Mouse (Mus musculus) midbrain, embryonic 11.5 days (tissue): ENCODE data around the gene Fam178b. TPM values are rescaled to one million over a fixed set of nuclear protein-coding genes. Genes with fewer than 3 reads are reported as not detected.

ENCODE experiments used
- ATAC-seq: fragments of 200-750 bp; cut with Nextera tagmentation; 2 replicates; pipeline ENCODE4 v1.8.0; 2017; ENCODE audit warnings: moderate TSS enrichment, moderate library complexity; ENCODE audit not compliant: low FRiP score
- DNase-seq: peaks from one replicate; pipeline ENCODE4 v3.0.0; 2015; ENCODE audit warnings: low spot score; ENCODE audit errors: missing footprints
- H3K27ac ChIP-seq: fragments of 300-500 bp; sonication (generic); 2 replicates; pipeline ENCODE4 v1.5.1; 2014; ENCODE audit warnings: low read depth, low read length
- H3K27me3 ChIP-seq: fragments of 300-500 bp; sonication (generic); 2 replicates; pipeline ENCODE4 v1.6.1; 2014; ENCODE audit warnings: mild to moderate bottlenecking, low read length, moderate library complexity, mixed read lengths; ENCODE audit not compliant: control insufficient read depth, insufficient read depth
- H3K36me3 ChIP-seq: fragments of 300-500 bp; sonication (generic); 2 replicates; pipeline ENCODE4 v1.6.1; 2014; ENCODE audit warnings: mild to moderate bottlenecking, low read length, moderate library complexity, mixed read lengths; ENCODE audit not compliant: control insufficient read depth, insufficient read depth
- H3K4me1 ChIP-seq: fragments of 300-500 bp; sonication (generic); 2 replicates; pipeline ENCODE4 v1.6.1; 2014; ENCODE audit warnings: low read length; ENCODE audit not compliant: control insufficient read depth, insufficient read depth
- H3K4me2 ChIP-seq: fragments of 300-500 bp; sonication (generic); 2 replicates; pipeline ENCODE4 v1.6.1; 2014; ENCODE audit warnings: mild to moderate bottlenecking, moderate library complexity
- H3K4me3 ChIP-seq: fragments of 300-500 bp; sonication (generic); 2 replicates; pipeline ENCODE4 v1.5.1; 2014; ENCODE audit warnings: low read depth, low read length
- H3K9ac ChIP-seq: fragments of 300-500 bp; sonication (generic); 2 replicates; pipeline ENCODE4 v1.6.1; 2014; ENCODE audit warnings: low read length
- H3K9me3 ChIP-seq: fragments of 300-500 bp; sonication (generic); 2 replicates; pipeline ENCODE4 v1.6.1; 2016; ENCODE audit warnings: low read length; ENCODE audit not compliant: control insufficient read depth
- WGBS: fragments of 180-500 bp; shearing (Covaris S2); extraction: QIAGEN DNeasy Blood & Tissue Kit; methylation state at CpG from one replicate; pipeline ENCODE4 v1.1.7; 2014; 5-methylcytosine and 5-hydroxymethylcytosine counted together
- polyA plus RNA-seq: library from polyadenylated mRNA; unstranded; fragments of >200 nt; fragmentation: Nextera tagmentation; extraction: Ambion mirVana; gene quantifications from 2 replicates; pipeline ENCODE4 v1.2.1, GENCODE M21; 2014

Fam178b gene
- polyA plus RNA-seq, 1 experiment from 2014 or later, result 0.16 TPM

DNA sequence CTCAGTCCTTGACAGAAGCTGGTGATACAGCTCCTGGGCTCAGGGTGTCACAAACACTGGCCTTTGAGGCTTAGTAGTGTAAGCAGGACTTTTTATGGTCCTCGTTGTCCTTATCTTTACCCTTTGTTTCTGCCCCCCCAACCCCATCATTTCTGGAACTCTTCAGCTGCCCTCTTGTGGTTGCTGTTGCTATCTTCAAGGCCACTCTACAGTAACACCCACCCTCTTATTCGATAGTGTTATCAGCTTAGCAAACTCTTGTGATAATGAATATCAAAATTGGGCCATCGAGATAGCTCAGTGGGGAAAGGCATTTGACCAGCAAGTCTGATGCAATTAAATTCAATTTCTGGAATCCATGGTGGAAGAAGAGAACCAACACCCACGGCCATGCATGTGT is 18.5 kb downstream of the Fam178b start:
- H3K9ac ChIP-seq, result no peak overlapping the region
- H3K4me2 ChIP-seq, result no peak overlapping the region
- 81% methylated on average over 4 of the region's 4 CpGs for WGBS
- H3K9me3 ChIP-seq, result no peaks in the 10 kb centered on the region
- no peaks in the 10 kb centered on the region for H3K4me1 ChIP-seq
- no peak for DNase-seq
- H3K4me3 ChIP-seq, result no peak overlapping the region
- ATAC-seq, result no peak
- no peak overlapping the region for H3K27ac ChIP-seq
- no peaks in the 10 kb centered on the region for H3K27me3 ChIP-seq
- no peaks in the 10 kb centered on the region for H3K36me3 ChIP-seq

DNA sequence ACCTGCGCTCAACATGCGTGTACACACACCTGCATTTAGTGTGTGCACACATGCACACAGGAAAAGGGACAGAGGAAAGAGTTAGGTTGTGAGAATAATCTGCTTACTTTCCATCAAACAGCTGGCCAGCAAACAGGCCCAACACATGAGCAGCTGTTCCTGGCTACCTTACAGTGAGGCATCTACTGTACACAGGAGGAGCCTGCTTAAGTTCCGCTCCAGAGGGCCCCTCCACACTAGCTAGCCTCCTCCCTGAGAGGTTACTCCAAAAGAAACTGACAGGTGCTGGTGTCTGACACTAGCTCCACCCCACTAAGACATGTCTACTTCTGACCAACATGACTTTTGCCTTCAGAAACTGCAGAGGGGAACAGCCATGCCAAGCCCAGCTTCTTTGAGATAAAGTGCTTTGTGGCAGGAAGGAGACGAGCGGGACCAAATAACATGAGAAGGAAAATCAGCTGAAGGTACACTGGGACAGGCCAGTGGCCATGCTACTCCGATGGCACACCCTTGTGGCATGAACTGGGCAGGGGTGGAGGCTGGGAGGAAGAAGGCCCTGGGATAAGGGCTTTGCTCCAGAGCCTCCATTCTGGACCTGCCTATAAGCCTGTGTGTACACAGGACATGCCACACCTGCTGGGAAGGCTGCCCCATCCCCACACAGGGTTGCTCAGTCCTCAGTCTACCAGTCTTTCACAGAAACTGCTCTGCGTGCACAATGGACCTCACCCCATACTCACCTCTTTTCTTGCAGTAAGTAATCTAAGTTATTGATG is 24.2 kb downstream of the Fam178b start:
- Histone ChIP-seq H3K27ac (no peak overlapping the region), H3K9ac (no peak overlapping the region), H3K4me1 (no peaks in the 10 kb centered on the region), H3K9me3 (no peaks in the 10 kb centered on the region), H3K4me3 (no peak overlapping the region), H3K36me3 (no peaks in the 10 kb centered on the region), H3K27me3 (no peaks in the 10 kb centered on the region), H3K4me2 (no peak overlapping the region)
- WGBS, result 89% methylated on average over 7 of the region's 7 CpGs
- no peak for ATAC-seq
- no peak for DNase-seq

DNA sequence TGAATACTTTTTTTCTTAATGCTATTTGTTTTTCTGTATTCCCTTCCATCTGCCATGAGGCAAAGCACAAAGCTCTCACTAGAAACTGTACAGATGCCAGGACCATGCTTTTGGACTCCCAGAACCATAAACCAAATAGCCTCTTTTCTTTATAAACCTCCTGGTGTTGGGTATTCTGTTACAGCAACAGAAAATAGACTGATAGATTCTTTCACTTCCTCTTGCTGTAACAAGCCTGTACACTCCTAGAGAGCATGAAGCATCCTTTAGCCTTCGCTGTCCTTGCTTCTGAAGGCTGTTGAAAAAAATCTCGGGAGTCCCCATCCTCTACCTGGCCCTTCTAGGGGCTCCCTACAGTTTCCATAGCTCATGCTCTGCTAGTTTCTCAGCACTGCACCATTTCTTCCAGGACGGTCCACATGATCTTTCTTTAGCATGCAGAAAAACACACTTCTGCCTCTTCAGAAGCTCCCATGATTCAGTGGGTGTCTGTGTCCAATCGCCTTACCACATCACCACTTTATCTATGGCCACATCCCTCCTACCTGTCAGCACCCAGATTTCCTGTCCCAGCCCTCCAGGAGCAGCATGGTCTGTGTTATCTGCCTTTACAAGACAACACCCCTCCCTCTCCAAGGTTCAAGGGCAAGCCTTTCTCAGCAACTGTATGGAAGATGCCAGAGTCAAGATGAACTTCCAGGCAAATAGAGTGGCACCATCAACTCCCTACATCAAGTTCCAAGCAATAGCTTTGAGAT is 25.1 kb downstream of the Fam178b start:
- no peaks in the 10 kb centered on the region for H3K27me3 ChIP-seq
- DNase-seq, result no peak
- H3K9ac ChIP-seq, result no peak overlapping the region
- H3K4me1 ChIP-seq, result no peaks in the 10 kb centered on the region
- no peaks in the 10 kb centered on the region for H3K36me3 ChIP-seq
- no peak for ATAC-seq
- H3K27ac ChIP-seq, result no peak overlapping the region
- no peaks in the 10 kb centered on the region for H3K9me3 ChIP-seq
- H3K4me3 ChIP-seq, result no peak overlapping the region
- 78% methylated on average over 4 of the region's 4 CpGs for WGBS
- H3K4me2 ChIP-seq, result no peak overlapping the region

DNA sequence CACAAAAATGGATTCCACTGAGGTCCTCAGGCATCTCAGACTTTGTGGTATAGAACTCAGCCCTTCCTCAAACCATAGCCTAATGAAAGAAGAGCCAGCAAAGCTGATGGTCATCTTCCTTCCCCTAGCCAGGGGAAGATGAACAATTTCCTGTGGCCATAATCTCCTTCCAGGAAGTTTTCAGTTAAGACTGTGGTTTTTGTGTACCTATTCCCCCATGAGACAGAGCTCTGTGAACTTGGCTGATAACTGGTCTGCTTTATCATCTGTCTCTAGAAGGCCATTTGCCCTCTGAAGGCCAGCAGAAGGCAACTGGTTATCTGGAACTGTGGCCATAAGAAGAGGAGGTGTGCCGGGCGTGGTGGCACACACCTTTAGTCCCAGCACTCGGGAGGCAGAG is 26.8 kb downstream of the Fam178b start:
- no peaks in the 10 kb centered on the region for H3K36me3 ChIP-seq
- ATAC-seq (no peak), DNase-seq (no peak)
- H3K9me3 ChIP-seq, result no peaks in the 10 kb centered on the region
- no peaks in the 10 kb centered on the region for H3K27me3 ChIP-seq
- 88% methylated on average over 3 of the region's 3 CpGs for WGBS
- no peaks in the 10 kb centered on the region for H3K4me1 ChIP-seq
- H3K27ac ChIP-seq, result no peak overlapping the region
- H3K9ac ChIP-seq, result no peak overlapping the region
- H3K4me3 ChIP-seq, result no peak overlapping the region
- no peak overlapping the region for H3K4me2 ChIP-seq

DNA sequence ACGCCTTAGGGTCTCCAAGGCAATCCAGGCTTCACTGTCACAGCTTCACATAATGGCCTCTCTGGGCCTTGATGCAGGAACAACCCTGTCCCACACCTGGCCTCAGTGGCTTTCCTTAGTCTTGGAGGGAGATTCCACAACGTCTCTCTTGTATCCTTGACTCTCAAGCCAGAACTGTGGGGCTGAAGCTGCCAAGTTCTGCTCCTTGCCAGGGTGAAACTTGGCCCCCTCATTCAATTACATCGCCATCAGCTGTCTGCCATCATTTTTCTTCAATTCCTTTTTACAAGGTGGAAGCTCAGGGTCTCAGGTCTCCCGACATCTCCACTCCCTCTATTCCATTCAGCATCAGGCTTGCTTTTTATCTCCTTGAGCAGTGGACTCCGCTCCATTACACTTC is 27.9 kb downstream of the Fam178b start:
- no peak for ATAC-seq
- Histone ChIP-seq H3K36me3 (no peaks in the 10 kb centered on the region), H3K27me3 (no peaks in the 10 kb centered on the region), H3K4me3 (no peak overlapping the region), H3K9ac (no peak overlapping the region), H3K27ac (no peak overlapping the region), H3K4me2 (no peak overlapping the region), H3K9me3 (no peaks in the 10 kb centered on the region), H3K4me1 (no peaks in the 10 kb centered on the region)
- 81% methylated on average over 5 of the region's 5 CpGs for WGBS
- DNase-seq, result no peak

DNA sequence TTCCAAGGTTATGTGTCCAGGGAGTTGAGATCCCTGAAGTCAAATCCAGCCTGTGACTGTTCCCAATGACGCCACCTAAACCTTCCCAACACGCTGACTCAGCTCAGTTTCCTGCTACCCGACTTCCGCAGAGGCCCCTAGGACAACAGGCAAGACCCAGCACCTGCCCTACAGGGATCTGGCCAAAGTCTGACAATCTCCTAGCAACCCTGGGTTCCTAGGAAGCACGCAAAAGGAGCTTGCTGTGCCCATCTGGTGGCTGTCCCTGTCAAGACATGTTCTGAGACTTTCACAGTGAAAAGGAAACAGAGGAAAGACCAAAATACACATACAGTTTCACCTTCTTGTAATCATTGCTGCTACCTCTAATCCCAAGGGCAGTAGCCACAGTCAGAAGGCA is 35.4 kb downstream of the Fam178b start:
- H3K4me3 ChIP-seq, result no peak overlapping the region
- no peaks in the 10 kb centered on the region for H3K9me3 ChIP-seq
- WGBS, result 77% methylated on average over 5 of the region's 5 CpGs
- DNase-seq (no peak), ATAC-seq (no peak)
- no peak overlapping the region for H3K9ac ChIP-seq
- H3K4me1 ChIP-seq, result no peaks in the 10 kb centered on the region
- no peaks in the 10 kb centered on the region for H3K27me3 ChIP-seq
- H3K36me3 ChIP-seq, result no peaks in the 10 kb centered on the region
- H3K27ac ChIP-seq, result no peak overlapping the region
- no peak overlapping the region for H3K4me2 ChIP-seq

DNA sequence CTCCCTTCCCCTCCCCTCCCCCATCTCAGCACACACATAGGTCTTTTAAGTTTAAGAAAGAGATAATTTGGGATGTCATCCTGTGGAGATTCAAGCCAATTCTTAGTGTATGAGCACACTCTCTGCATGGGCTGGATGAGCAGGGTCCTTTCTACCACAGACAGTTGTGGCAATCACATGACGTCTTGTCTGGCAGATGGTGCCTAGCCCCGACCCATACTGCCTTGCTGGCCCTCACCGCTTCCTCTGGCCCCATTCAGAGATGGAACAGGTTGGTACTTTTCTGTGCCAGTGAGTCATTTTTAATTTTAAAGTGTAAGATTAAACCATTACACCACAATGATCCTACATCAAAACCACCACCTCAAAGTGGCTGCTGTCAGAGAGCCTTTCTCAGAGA is 36.7 kb downstream of the Fam178b start:
- WGBS, result 72% methylated on average over 3 of the region's 3 CpGs
- ATAC-seq, result no peak
- no peaks in the 10 kb centered on the region for H3K9me3 ChIP-seq
- H3K27me3 ChIP-seq, result no peaks in the 10 kb centered on the region
- H3K4me1 ChIP-seq, result no peaks in the 10 kb centered on the region
- no peak overlapping the region for H3K4me2 ChIP-seq
- H3K36me3 ChIP-seq, result no peaks in the 10 kb centered on the region
- no peak overlapping the region for H3K9ac ChIP-seq
- no peak overlapping the region for H3K27ac ChIP-seq
- H3K4me3 ChIP-seq, result no peak overlapping the region
- DNase-seq, result no peak

DNA sequence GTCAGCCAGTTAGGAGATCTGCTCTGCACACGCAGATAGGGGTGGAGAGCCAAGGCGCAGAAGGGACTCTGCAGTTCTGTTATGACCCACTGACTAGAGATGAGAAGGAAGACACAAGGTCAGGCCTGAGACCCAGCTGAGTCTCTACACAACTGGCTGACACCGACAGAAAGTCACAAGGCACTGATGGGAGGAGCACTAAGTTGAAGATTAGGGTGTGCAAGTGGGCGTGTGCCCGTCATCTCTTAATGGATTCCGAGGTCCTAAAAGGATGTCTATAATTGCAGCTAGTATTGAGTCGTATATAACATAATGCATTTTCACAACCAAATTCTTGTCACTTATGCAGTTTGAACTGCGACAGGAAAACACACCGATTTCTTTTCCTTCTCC is 38.4 kb downstream of the Fam178b start:
- Histone ChIP-seq H3K36me3 (no peaks in the 10 kb centered on the region), H3K9me3 (no peaks in the 10 kb centered on the region), H3K27ac (no peak overlapping the region), H3K9ac (no peak overlapping the region), H3K4me3 (no peak overlapping the region), H3K27me3 (no peaks in the 10 kb centered on the region), H3K4me2 (no peak overlapping the region), H3K4me1 (no peaks in the 10 kb centered on the region)
- DNase-seq (no peak), ATAC-seq (no peak)
- WGBS, result 91% methylated on average over 9 of the region's 9 CpGs

DNA sequence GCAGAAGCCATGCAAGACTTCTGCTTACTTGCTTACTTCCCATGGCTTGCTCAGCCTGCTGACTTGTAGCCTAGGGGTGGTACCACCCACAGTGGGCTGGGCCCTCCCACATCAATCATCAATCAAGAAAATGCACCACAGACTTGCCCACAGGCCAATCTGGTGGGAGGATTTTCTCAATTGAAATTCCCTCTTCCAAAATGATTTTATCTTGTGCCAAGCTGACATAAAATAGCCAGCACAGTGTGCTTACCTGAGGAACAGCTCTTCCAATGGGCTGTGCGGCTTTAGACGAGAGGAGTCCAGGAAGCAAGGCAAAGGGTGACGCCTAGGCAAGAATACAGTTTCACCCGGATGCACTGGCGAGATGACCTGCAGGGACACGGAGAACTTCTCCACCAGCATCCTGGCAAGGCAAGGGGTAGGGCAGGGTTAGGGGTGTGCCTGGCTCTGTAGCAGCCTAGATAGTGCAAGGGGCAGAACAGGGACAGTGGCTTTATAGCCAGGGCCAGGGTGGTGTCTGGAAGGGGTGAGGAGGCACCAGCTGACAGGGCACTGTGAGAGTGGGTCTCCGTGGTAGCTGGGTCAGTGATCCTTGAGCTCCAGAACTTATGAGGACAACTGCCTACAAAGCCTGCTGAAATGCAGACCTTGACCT is 38.9 kb downstream of the Fam178b start:
- H3K9me3 ChIP-seq, result no peaks in the 10 kb centered on the region
- no peaks in the 10 kb centered on the region for H3K4me1 ChIP-seq
- ATAC-seq (no peak), DNase-seq (peak; percentile 62)
- H3K27ac ChIP-seq, result no peak overlapping the region
- no peak overlapping the region for H3K4me2 ChIP-seq
- no peaks in the 10 kb centered on the region for H3K36me3 ChIP-seq
- no peak overlapping the region for H3K4me3 ChIP-seq
- no peaks in the 10 kb centered on the region for H3K27me3 ChIP-seq
- H3K9ac ChIP-seq, result no peak overlapping the region
- WGBS, result 92% methylated on average over 7 of the region's 7 CpGs
